Mouse (Mus musculus): ENCODE results near the gene Gpsm3. TPM values are rescaled to one million over a fixed set of nuclear protein-coding genes. Genes with fewer than 3 reads are reported as not detected.

The Gpsm3 gene
- polyA plus RNA-seq, 1 experiment from 2014 or later, result 7.5 TPM

DNA sequence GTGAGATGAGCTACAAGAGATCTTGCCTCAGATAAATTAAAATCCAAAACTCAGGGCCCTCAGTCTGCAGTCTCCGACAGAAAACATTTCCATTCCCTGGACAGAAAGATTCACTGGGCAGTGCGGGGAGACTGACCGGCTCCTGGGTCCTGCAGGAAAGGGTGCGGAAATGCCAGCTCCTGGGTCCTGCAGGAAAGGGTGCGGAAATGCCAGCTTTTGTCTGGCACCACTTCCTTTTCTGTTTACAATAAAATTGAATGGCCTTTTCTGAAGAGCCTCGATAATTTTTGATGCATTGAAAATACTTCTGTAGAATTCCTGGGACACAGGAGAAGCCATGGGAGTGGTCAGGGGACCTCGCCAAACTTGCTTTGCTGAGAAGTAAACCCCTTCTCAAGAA, 30.5 kb upstream of the Gpsm3 start:
- WGBS, result 82% methylated on average over 7 of the region's 7 CpGs

DNA sequence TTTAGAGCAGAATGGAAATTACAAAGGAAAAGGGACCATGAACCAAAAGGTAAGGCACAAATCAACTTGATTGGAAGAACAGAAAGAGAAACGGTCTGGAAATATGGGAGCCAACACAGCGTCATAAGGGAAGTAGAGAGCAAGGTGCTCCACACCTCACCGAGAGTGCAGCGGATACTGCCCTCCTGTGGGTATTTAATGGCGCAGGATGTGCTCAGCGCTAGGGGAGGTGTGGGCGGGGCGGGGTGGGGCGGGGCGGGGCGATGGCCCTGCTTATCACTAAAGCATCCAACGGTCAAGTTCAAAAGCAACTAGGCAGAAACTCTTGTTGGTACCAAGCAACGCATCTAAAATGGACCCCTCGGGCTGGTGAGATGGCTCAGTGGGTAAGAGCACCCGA, 29.7 kb upstream of the Gpsm3 start:
- no peaks in the 10 kb centered on the region for H3K27me3 ChIP-seq (replicated peaks; ENCODE audit: control insufficient read depth, insufficient read depth, low read length)
- no peak for DNase-seq (ENCODE audit: low spot score)

More for the DNA sequence above, 30.5 kb upstream of the Gpsm3 start:
- no peaks in the 10 kb centered on the region for H3K27me3 ChIP-seq (replicated peaks; ENCODE audit: control insufficient read depth, insufficient read depth, low read length)
- ATAC-seq (ENCODE audit: low read depth) (no peak), DNase-seq (ENCODE audit: low spot score) (no peak)
- no peaks in the 10 kb centered on the region for H3K36me3 ChIP-seq (ENCODE audit: control insufficient read depth, insufficient read depth, low read length)
- no peak overlapping the region for H3K27ac ChIP-seq (replicated peaks; ENCODE audit: low read depth, low read length)
- 0 out of 2 replicates have a peak, but pooled peaks cover 3% of the 10 kb centered on the region for H3K4me1 ChIP-seq (ENCODE audit: control insufficient read depth, insufficient read depth, low read length)
- H3K9ac ChIP-seq (ENCODE audit: low read depth, low read length), result no peak overlapping the region
- no peak overlapping the region for H3K4me3 ChIP-seq (ENCODE audit: low read depth, low read length)
- no peak overlapping the region for H3K4me2 ChIP-seq (ENCODE audit: low read depth, low read length)
- no peaks in the 10 kb centered on the region for H3K9me3 ChIP-seq (ENCODE audit: control insufficient read depth, low read length)

DNA sequence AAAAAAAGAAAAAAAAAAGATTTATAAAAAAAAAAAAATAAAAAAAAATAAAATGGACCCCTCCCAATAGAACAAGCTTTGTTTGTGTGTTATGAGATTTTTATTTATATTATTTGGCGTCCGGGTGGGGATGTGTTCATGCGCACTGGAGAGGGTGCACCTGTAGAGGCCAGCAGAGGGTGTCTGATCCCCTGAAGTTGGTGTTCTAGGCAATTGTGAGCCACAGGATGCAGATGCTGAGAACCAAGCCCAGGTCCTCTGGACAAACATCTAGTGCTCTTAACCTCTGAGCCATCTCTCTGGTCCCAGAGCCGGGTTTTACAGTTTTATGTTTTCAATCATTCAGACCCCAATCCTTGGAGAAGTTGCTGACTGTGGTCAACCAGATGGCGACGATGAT, 29.2 kb upstream of the Gpsm3 start:
- 91% methylated on average over 6 of the region's 6 CpGs for WGBS
- ATAC-seq (ENCODE audit: low read depth) (no peak), DNase-seq (ENCODE audit: low spot score) (no peak)
- Histone ChIP-seq H3K4me1 (ENCODE audit: control insufficient read depth, insufficient read depth, low read length) (0 out of 2 replicates have a peak, but pooled peaks cover 4% of the 10 kb centered on the region), H3K4me2 (ENCODE audit: low read depth, low read length) (no peak overlapping the region), H3K4me3 (ENCODE audit: low read depth, low read length) (no peak overlapping the region), H3K9ac (ENCODE audit: low read depth, low read length) (no peak overlapping the region), H3K36me3 (ENCODE audit: control insufficient read depth, insufficient read depth, low read length) (no peaks in the 10 kb centered on the region), H3K27ac (replicated peaks; ENCODE audit: low read depth, low read length) (no peak overlapping the region), H3K27me3 (replicated peaks; ENCODE audit: control insufficient read depth, insufficient read depth, low read length) (no peaks in the 10 kb centered on the region), H3K9me3 (ENCODE audit: control insufficient read depth, low read length) (no peaks in the 10 kb centered on the region)

More for the DNA sequence above, 29.7 kb upstream of the Gpsm3 start:
- no peak overlapping the region for H3K9ac ChIP-seq (ENCODE audit: low read depth, low read length)
- no peak for ATAC-seq (ENCODE audit: low read depth)
- H3K4me3 ChIP-seq (ENCODE audit: low read depth, low read length), result no peak overlapping the region
- no peak overlapping the region for H3K4me2 ChIP-seq (ENCODE audit: low read depth, low read length)
- H3K27ac ChIP-seq (replicated peaks; ENCODE audit: low read depth, low read length), result no peak overlapping the region
- H3K9me3 ChIP-seq (ENCODE audit: control insufficient read depth, low read length), result no peaks in the 10 kb centered on the region
- H3K4me1 ChIP-seq (ENCODE audit: control insufficient read depth, insufficient read depth, low read length), result 0 out of 2 replicates have a peak, but pooled peaks cover 4% of the 10 kb centered on the region
- WGBS, result 41% methylated on average over 10 of the region's 15 CpGs
- H3K36me3 ChIP-seq (ENCODE audit: control insufficient read depth, insufficient read depth, low read length), result no peaks in the 10 kb centered on the region

DNA sequence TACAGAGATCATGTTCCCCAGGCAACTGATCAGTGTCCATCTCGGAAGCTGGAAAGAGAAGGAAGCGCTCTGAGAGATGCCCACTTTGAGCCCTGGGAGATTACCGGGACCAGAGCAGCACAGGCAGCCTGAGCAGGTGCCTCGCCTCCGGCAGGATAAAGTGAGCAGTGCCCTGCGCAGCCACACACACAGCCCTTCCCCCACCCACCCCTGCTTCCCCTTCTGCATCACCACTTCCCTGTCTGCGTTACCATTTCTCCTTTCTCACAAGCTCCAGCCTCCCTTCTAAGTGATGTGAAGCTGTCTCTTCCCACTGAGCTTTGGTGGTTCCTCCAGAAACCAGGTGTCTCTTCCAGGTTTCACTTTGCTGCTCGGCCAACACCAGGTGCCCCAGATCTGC, 28.4 kb upstream of the Gpsm3 start:
- no peak overlapping the region for H3K4me2 ChIP-seq (ENCODE audit: low read depth, low read length)

DNA sequence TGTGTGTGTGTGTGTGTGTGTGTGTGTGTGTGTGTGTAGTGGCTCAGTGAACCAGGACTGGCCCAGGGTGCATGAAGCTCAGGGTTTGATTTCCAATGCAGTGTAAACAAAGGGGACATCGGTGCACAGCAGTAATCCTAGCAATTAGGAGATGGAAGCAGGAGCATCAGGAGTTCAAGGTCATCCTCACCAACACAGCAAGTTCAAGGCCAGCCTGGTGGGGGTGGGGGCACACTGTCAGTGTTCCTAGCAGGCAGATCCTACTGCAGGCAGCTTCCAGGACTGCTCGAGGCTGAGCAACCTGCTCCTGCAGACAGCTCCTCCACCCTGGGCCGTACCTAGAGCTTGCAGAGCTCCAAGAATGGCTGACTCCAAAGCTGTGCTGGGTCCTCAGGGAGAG, 27.0 kb upstream of the Gpsm3 start:
- DNase-seq (ENCODE audit: low spot score) (no peak), ATAC-seq (ENCODE audit: low read depth) (no peak)
- Histone ChIP-seq H3K36me3 (ENCODE audit: control insufficient read depth, insufficient read depth, low read length) (no peaks in the 10 kb centered on the region), H3K4me2 (ENCODE audit: low read depth, low read length) (no peak overlapping the region), H3K4me3 (ENCODE audit: low read depth, low read length) (no peak overlapping the region), H3K27ac (replicated peaks; ENCODE audit: low read depth, low read length) (no peak overlapping the region), H3K9me3 (ENCODE audit: control insufficient read depth, low read length) (no peaks in the 10 kb centered on the region), H3K27me3 (replicated peaks; ENCODE audit: control insufficient read depth, insufficient read depth, low read length) (no peaks in the 10 kb centered on the region), H3K4me1 (ENCODE audit: control insufficient read depth, insufficient read depth, low read length) (0 out of 2 replicates have a peak, but pooled peaks cover 4% of the 10 kb centered on the region), H3K9ac (ENCODE audit: low read depth, low read length) (no peak overlapping the region)
- 33% methylated on average over 3 of the region's 3 CpGs for WGBS

More for the DNA sequence above, 28.4 kb upstream of the Gpsm3 start:
- H3K4me3 ChIP-seq (ENCODE audit: low read depth, low read length), result no peak overlapping the region
- H3K4me1 ChIP-seq (ENCODE audit: control insufficient read depth, insufficient read depth, low read length), result 0 out of 2 replicates have a peak, but pooled peaks cover 4% of the 10 kb centered on the region
- no peaks in the 10 kb centered on the region for H3K9me3 ChIP-seq (ENCODE audit: control insufficient read depth, low read length)
- no peaks in the 10 kb centered on the region for H3K27me3 ChIP-seq (replicated peaks; ENCODE audit: control insufficient read depth, insufficient read depth, low read length)
- DNase-seq (ENCODE audit: low spot score) (no peak), ATAC-seq (ENCODE audit: low read depth) (no peak)
- no peak overlapping the region; the same call in 1 of the 2 replicates for H3K27ac ChIP-seq (replicated peaks; ENCODE audit: low read depth, low read length)
- no peak overlapping the region for H3K9ac ChIP-seq (ENCODE audit: low read depth, low read length)
- 22% methylated on average over 8 of the region's 8 CpGs for WGBS
- no peaks in the 10 kb centered on the region for H3K36me3 ChIP-seq (ENCODE audit: control insufficient read depth, insufficient read depth, low read length)

DNA sequence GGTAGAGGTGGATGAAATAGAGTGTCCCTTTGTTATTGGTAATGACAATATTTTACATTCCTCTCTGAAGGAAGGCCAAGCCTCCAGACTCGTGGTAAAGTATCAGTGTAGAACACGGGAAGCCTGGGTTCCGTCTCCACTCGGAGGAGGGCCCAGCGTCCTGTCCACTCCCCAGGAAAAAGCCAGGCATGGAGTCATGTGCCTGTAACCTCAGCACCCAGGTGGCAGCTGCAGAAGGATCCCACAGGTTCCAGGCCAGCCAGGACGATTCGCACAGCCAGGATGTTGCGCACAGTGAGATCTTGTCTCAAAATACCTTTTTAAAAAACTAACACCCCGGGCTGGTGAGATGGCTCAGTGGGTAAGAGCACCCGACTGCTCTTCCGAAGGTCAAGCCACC, 26.3 kb upstream of the Gpsm3 start:
- DNase-seq (ENCODE audit: low spot score) (no peak), ATAC-seq (ENCODE audit: low read depth) (no peak)
- no peaks in the 10 kb centered on the region for H3K9me3 ChIP-seq (ENCODE audit: control insufficient read depth, low read length)
- no peak overlapping the region for H3K9ac ChIP-seq (ENCODE audit: low read depth, low read length)
- WGBS, result 69% methylated on average over 11 of the region's 11 CpGs
- no peak overlapping the region for H3K4me3 ChIP-seq (ENCODE audit: low read depth, low read length)
- no peak overlapping the region for H3K4me2 ChIP-seq (ENCODE audit: low read depth, low read length)
- no peaks in the 10 kb centered on the region for H3K36me3 ChIP-seq (ENCODE audit: control insufficient read depth, insufficient read depth, low read length)
- no peak overlapping the region for H3K27ac ChIP-seq (replicated peaks; ENCODE audit: low read depth, low read length)
- 0 out of 2 replicates have a peak, but pooled peaks cover 4% of the 10 kb centered on the region for H3K4me1 ChIP-seq (ENCODE audit: control insufficient read depth, insufficient read depth, low read length)
- H3K27me3 ChIP-seq (replicated peaks; ENCODE audit: control insufficient read depth, insufficient read depth, low read length), result no peaks in the 10 kb centered on the region

DNA sequence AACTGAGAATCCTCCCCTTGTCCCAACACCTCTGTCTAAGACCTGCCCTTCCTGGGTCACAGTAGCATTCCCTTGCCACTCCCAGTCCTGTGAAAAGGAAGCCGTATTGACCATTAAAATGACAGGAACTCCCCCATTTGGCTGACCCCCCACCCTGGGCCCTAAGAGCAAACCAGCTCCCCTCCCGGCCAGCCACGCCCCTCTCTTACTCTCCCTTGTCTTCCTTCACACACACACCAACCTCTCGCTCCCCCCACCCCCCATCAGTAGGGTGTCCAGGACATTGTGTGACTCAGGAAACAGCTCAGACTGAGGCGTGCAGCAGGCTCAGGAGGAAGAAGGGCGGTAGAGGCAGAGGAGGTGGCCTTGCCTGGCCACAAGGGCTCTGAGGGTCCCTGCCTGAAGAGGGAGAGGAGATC, 25.6 kb upstream of the Gpsm3 start, which contains the start of gene Notch4:
Gene Notch4 (plus strand): TSS at position 266 of the 419 bp plus-strand sequence.
- Histone ChIP-seq H3K9me3 (ENCODE audit: control insufficient read depth, low read length) (no peaks in the 10 kb centered on the region), H3K9ac (ENCODE audit: low read depth, low read length) (0 out of 2 replicates have a peak within 1 kb of the TSS, but pooled peaks have one; percentile 5), H3K27me3 (replicated peaks; ENCODE audit: control insufficient read depth, insufficient read depth, low read length) (no peaks in the 10 kb centered on the region), H3K4me2 (ENCODE audit: low read depth, low read length) (peak within 1 kb of the TSS; percentile 2; the same call in 1 of the 2 replicates), H3K27ac (replicated peaks; ENCODE audit: low read depth, low read length) (peak within 1 kb of the TSS; percentile 19), H3K36me3 (ENCODE audit: control insufficient read depth, insufficient read depth, low read length) (no peaks in the 10 kb centered on the region), H3K4me3 (ENCODE audit: low read depth, low read length) (no peak within 1 kb of the TSS), H3K4me1 (ENCODE audit: control insufficient read depth, insufficient read depth, low read length) (0 out of 2 replicates have a peak, but pooled peaks cover 4% of the 10 kb centered on the region)
- ATAC-seq (ENCODE audit: low read depth) (no peak), DNase-seq (ENCODE audit: low spot score) (peak; percentile 10)
- WGBS, result 21% methylated on average over 6 of the region's 6 CpGs

DNA sequence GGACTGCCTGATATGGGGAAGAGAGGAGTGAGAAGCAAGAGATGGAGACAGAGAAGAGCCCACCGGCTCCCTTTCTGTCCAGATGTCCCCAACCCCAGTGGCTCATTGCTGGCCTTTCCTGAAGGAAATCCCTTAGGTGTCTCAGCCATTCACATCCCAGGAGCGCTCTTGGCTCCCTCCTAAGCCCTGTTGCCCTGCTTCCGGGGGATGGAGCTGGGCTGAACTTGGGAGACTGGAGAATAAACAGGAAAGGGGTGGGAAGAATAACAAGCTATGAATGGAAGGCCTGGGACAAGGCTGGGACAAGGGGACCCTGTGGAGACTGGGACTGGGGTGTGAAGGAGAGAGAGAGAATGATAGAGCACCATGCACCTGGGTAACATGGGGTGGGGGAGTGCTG, 24.8 kb upstream of the Gpsm3 start:
- no peak for DNase-seq (ENCODE audit: low spot score)
- Histone ChIP-seq H3K9me3 (ENCODE audit: control insufficient read depth, low read length) (no peaks in the 10 kb centered on the region), H3K4me1 (ENCODE audit: control insufficient read depth, insufficient read depth, low read length) (0 out of 2 replicates have a peak, but pooled peaks cover 4% of the 10 kb centered on the region), H3K27ac (replicated peaks; ENCODE audit: low read depth, low read length) (peak overlapping the region; percentile 19; the same call in 1 of the 2 replicates), H3K4me2 (ENCODE audit: low read depth, low read length) (peak overlapping the region; percentile 2; the same call in 1 of the 2 replicates), H3K9ac (ENCODE audit: low read depth, low read length) (no peak overlapping the region), H3K36me3 (ENCODE audit: control insufficient read depth, insufficient read depth, low read length) (no peaks in the 10 kb centered on the region), H3K4me3 (ENCODE audit: low read depth, low read length) (no peak overlapping the region), H3K27me3 (replicated peaks; ENCODE audit: control insufficient read depth, insufficient read depth, low read length) (no peaks in the 10 kb centered on the region)
- WGBS, result 29% methylated on average over 3 of the region's 3 CpGs
- no peak for ATAC-seq (ENCODE audit: low read depth)

DNA sequence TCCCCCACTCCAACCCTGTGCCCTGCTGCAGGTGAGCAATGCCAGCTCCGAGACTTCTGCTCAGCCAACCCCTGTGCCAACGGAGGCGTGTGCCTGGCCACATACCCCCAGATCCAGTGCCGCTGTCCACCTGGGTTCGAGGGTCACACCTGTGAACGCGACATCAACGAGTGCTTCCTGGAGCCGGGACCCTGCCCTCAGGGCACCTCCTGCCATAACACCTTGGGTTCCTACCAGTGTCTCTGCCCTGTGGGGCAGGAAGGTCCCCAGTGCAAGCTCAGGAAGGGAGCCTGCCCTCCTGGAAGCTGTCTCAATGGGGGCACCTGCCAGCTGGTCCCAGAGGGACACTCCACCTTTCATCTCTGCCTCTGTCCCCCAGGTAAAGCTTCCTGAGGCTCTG, 22.3 kb upstream of the Gpsm3 start:
- Histone ChIP-seq H3K27me3 (replicated peaks; ENCODE audit: control insufficient read depth, insufficient read depth, low read length) (no peaks in the 10 kb centered on the region), H3K9ac (ENCODE audit: low read depth, low read length) (no peak overlapping the region), H3K4me1 (ENCODE audit: control insufficient read depth, insufficient read depth, low read length) (0 out of 2 replicates have a peak, but pooled peaks cover 4% of the 10 kb centered on the region), H3K9me3 (ENCODE audit: control insufficient read depth, low read length) (no peaks in the 10 kb centered on the region), H3K27ac (replicated peaks; ENCODE audit: low read depth, low read length) (no peak overlapping the region), H3K4me2 (ENCODE audit: low read depth, low read length) (no peak overlapping the region), H3K4me3 (ENCODE audit: low read depth, low read length) (no peak overlapping the region), H3K36me3 (ENCODE audit: control insufficient read depth, insufficient read depth, low read length) (no peaks in the 10 kb centered on the region)
- DNase-seq (ENCODE audit: low spot score) (no peak), ATAC-seq (ENCODE audit: low read depth) (no peak)
- WGBS, result 59% methylated on average over 6 of the region's 9 CpGs

Data from embryonic facial prominence, embryonic 14.5 days (tissue).